Mouse (Mus musculus) inflammation-experienced regulatory T-cells, adult 6 months (primary cell): ENCODE results near the gene Ramp3. TPM values are rescaled to one million over a fixed set of nuclear protein-coding genes. Genes with fewer than 3 reads are reported as not detected.

Experiments
- ATAC-seq: one replicate; pipeline ENCODE4 v1.8.0; 2017
- polyA plus RNA-seq, 3 experiments: library from polyadenylated mRNA; unstranded; fragments of 100-300 nt; shearing (Covaris generic); gene quantifications; one replicate each; pipeline ENCODE4 v1.2.1; 2017

Ramp3 gene
- polyA plus RNA-seq, 3 experiments from 2014 or later = 4.2 to 6.8 (median 5.6) TPM

DNA sequence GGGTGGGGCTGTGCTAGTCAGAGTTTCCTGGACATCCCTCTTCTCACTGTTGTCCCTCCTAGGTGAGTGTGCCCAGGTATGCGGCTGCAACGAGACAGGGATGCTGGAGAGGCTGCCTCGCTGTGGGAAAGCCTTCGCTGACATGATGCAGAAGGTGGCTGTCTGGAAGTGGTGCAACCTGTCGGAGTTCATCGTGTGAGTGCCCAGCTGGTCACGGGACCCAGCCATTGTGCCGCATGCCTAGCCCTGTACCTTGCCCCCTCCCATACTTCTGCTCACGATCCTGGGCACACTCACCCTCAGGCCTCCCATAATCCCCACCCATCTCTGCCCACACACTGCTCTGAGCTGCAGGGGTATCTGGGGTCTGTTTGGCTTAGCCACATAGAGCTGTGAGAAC, 16.4 kb downstream of the Ramp3 start:
- no peak for ATAC-seq

DNA sequence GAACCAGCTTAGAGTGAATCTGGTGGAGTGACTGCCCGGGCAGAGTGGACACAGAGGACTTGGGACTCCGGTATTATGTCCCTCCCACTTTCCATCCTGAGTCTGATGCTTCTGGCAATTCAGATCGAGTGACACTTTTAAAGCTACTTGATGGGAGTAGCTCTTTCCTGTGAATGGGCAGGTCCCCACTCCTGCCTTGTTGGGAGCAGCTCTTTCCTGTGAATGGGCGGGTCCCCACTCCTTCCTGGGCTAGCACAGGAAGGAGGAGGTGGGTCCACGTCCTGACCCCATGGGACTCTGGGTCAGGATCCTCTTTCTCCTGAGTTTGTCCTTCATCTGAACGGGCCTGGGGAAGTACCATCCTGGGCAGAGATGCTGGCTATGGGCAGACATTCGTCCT, 17.1 kb downstream of the Ramp3 start:
- ATAC-seq = no peak

GRCm38 (mm10) chr11:6676641-6677040, 18.3 kb downstream of the Ramp3 start:
- no peak for ATAC-seq

DNA sequence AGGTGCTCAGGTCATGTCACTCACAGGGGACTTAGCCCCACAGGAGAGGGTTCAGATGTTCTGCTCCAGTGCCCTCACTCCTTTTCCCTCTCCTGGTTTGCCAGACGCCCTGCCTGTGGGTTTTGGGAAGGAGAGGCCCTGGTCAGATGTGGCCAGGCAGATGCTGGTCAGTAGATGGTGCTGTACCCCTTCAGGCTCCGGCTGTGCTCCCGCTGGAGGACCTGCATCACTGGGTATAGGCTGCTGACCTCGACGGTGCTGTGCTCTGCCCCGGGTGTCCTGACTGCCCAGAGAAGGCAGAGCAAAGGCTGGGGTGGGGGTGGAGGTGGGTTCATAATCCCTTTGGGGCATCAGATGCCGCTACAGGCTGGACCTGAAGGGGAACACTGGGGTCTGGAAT, 19.2 kb downstream of the Ramp3 start:
- no peak for ATAC-seq

DNA sequence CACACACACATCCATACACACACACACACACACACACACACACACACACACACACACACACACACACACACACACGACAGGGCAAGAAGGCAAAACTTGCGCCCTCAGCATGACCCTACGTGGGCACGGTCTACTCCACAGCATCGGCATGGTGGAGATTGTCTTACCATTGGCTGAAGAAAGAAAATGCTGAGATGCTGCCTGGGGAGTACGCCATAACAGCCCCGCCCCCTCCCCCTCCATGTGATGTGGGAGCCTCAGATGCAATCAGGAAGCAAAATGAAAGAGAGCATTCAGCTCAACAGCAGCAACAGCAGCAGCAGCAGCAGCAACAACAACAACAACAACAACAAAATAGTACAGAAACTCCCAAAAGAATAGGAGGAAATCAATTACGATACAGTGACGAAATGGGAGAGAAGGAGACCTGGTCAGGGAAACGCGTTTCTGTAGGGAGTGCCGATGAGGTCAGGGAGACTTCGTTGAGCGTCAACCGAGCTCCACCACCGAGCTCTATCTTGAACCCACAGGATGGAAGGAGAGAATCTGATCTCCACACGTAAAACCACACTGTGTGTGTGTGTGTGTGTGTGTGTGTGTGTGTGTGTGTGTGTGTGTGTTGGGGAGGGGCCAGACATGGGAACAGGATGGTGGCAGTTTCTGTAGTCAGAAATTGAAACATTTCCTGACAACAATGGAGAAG, 21.5 kb downstream of the Ramp3 start:
- ATAC-seq = peak; percentile 91

DNA sequence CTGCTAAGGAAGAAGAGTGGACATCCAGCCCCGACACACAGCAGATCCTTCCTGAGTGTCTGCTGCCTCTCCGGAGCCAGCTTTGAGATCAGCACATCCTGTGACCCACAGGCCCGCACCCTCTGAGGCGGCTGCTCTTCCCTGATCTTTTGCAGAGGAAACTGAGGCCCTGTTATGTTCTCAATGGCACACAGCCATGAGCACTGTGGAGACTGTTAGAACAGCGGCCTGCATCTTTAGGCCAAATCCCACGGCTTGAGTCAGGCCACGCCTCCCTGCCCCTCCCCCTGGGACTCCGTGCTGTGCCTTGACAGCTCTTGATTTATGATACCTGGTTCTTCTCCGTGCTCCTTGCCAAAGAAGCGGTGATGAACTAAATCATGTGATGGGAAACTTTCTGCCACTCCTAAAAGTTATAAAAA, 22.1 kb downstream of the Ramp3 start:
- ATAC-seq = no peak

DNA sequence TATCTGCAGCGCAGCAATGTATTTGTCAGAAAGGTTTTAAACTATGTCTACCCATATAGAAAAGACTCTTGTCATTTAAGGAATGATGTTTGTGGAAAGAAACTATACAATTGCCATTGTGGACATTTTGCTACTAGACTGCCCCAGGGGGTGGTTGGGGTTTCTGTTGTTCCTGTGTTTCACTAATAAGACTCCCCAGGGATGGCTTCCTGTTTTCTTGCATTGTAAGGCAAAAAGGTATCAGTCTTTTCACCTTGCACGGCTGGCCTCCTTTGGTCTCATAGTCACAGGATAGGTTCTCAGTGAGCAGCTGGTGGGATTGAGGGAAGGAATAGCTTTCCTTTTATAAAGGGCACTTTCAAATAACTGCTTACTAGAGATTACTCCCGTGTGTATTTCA, 26.4 kb downstream of the Ramp3 start:
- ATAC-seq = no peak

DNA sequence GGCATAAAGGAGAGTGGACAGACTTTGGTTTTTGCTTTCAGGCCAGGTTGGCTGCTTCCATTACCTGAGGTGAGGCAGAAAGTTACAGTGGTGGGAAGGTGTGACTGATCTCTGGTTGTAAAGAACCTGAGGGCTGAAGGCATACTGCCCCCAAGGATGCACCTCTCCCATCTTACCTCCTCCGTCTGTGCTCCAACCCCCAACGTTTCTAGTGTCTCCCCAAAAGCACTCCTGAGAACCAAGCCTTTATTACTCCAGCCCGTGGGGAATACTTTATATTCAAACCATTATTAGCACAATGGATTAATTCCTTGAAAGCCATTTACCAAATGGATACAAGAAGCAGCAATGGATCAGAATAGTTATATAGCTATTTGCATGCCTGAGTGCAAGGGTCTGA, 30.6 kb downstream of the Ramp3 start:
- ATAC-seq = no peak

DNA sequence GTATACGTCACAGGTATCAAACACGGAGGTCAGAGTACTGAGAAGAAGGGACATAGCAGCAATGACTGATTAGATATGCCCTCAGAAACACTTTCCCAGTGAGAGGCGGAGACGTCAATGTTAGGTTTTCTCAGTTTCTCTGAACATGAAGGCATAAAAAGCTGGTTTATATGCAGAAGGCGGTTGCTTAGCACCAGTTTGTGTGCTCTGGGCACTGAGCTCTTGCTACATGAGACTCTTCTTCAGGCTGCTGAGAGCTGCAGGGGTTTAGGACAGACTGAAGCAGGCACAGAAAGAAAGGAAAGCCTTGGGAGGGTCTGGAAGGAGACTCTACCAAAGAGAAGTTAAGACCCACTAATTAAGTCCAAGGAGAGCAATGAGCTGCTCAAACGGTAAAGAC, 34.0 kb downstream of the Ramp3 start:
- ATAC-seq = no peak

DNA sequence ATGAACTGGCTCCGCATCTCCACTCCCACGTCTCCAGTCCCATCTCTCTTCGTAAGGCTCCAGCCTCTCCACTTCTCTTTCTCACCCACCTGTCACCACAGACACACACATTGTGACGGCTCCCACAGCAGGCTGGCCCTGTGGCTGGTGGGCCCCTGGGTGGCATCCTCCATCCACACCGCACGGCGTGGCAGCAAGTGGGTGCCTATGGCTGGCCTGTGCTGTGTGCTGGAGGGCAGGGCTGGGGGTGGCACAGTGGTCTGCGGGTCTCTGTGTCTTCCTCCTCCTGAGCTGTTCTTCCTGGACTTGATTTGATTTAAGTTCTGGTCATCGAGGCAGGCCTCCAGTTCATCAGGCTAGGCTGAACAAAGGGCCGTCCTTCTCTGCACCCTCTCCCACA, 35.8 kb downstream of the Ramp3 start:
- no peak for ATAC-seq

DNA sequence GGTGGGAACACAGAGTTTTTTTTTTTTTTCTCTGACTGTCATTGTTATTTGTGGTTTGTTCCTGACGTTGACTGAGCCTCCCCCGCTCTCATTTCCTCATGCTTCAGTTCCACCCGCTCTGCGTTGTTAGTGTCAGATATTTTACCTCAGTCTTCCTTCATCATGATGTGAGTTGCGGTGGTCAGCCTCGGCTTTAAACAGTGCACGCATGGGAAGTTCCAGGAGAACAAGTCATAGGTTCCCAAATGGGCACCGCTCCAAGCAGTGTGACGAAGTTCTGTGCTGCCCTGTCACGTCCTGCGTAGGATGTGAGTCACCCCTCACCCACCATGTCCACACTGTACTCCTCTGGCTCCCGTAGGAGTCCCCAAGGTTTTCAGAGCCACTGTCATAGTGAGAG, 36.9 kb downstream of the Ramp3 start:
- peak; percentile 91 for ATAC-seq

DNA sequence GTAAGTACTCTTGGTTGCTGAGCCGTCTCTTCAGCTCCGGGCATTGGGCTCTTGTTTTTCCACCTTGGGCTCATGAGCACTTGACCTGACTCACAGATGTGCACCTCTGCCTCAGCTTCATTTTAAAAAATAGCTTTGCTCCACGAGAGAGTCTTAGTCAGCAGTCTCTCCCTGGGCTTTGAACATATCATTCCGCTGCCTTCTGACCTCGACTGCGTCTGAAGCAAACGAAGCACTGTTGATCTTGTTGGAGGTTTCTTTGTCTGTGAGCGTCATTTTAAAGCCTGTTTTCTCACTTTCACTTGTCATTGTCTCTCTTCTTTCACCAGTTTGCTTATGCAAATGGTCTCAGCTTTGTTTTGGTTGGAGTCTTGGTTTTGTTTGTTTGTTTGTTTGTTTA, 38.2 kb downstream of the Ramp3 start:
- ATAC-seq = no peak

DNA sequence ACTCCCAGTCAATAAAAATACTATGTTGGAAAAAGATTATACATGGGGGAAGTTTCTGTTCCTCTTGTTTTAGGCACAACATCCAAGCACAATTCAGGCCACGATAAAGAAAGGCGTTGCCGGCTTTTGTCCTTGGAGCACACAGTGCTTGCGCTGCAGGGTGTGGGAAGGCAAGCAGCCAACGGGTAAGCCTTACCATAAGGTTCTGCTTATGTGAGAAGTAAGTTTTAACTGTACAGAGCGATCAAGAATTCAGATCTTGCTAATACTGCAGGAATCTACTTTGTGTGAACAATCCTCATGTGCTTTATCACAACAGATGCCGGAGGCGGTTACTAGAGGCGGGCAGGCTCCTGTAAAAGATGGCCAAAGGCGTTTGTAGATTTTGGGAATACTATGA, 39.4 kb downstream of the Ramp3 start:
- no peak for ATAC-seq

GRCm38 (mm10) chr11:6698281-6698680, 40.0 kb downstream of the Ramp3 start:
- ATAC-seq = no peak

DNA sequence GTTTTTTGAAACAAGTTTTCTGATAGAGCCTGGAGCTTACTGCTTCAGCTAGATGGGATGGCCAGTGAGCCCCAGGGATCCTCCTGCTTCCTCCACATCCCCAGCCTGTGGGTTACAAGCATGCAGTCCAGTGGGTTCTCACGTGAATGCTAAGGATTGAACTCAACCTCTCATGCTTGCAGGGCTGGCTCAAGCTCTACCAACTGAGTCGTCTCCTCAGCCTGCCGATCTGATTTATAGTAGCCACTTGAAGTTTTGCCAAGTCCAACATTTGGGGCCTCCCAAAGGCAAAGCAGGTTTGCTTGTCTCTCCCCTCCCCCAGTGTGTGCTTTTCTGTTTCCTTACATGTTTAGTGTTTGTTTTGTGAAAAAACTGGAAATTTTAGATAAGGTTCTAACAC, 43.9 kb downstream of the Ramp3 start:
- no peak for ATAC-seq

DNA sequence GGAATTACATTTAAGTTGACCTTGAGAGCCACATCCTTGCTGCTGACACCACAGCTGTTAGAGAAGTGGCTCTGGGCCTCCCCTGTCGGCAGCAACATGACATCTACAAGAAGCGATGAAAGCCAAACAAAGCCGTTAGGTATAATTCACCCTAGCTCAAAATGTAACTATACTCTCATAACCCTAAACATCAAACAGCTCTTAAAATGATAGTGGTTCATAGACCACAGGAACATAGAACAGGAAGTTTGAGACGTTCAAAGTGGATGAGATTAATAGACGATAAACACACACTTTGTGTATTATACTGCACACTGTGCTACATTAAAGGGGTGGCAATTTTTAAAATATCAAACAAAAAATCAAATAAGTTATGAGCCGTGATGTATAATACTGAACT, 46.5 kb downstream of the Ramp3 start:
- peak; percentile 91 for ATAC-seq

- ATAC-seq = no peak
These were observed 47.2 kb downstream of the Ramp3 start for GRCm38 (mm10) chr11:6705516-6705915.

DNA sequence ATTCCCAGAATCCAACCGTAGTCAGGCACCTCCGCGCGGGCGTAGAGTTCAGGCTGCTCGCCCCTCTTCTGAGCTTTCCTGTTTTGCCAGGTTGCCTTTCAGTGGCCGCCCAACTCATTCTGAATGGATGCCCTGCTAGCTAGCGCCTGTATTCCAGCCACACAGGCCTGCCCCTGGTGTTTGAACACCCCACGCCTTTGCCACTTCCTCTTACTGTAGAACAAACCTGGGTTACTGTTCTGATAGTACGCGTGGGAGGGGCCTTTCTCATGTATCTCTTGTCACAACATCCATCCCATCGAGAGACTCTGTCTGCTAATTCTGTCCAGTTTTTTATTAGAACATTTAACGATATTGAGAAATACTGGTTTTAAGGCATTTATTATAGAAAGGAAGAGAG, 48.5 kb downstream of the Ramp3 start:
- ATAC-seq = peak; percentile 47

DNA sequence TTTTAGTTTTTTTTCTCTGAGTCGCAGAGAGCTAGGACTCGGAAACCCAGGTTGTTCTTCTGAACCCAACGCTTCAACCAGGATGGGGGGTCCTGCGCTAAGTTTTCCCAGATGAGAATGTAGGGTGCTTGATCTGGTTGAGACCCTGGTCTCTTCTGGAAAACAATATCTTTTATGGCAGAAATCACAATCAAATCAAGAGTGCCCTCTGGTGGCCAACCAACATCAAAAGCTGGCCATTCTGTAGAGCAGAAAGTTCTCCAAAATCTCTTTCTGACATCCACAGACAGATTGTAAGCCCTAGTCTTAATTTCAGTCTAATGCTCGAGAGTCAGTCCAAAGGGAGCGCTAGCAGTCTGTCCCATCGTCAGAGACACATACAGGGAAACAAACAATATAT, 50.1 kb downstream of the Ramp3 start:
- ATAC-seq = no peak

DNA sequence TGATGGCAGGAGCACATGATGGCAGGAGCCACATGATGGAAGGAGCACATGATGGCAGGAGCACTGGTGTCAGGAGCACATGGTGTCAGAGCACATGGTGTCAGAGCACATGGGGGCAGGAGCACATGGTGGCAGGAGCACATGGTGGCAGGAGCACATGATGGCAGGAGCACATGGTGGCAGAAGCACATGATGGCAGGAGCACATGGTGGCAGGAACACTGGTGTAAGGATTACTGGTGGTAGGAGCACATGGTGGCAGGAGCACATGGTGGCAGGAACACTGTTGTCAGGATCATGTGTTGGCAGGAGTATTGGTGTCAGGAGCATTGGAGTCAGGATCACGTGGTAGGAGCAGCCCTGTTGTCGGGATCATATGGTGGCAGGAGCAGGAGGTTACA, 52.1 kb downstream of the Ramp3 start:
- ATAC-seq = no peak

- no peak for ATAC-seq
These were observed 62.4 kb downstream of the Ramp3 start for GRCm38 (mm10) chr11:6720746-6721145.

- no peak for ATAC-seq
These were observed 68.6 kb downstream of the Ramp3 start for GRCm38 (mm10) chr11:6726921-6727320.
